Mouse (Mus musculus) forebrain, embryonic 12.5 days (tissue): ENCODE results near the gene Snx21. TPM values are rescaled to one million over a fixed set of nuclear protein-coding genes. Genes with fewer than 3 reads are reported as not detected.
A peak's percentile ranks its signal among the peaks of the same experiment; 100 is the strongest.
"Not testable (repeated sequence)": the region's sequence is repeated elsewhere in the genome, so short reads cannot be mapped to it uniquely, and the experiment has no call there.

Experiments used
- ATAC-seq: fragments of 200-750 bp; cut with Nextera tagmentation; 2 replicates; pipeline ENCODE4 v1.8.0; 2017; ENCODE audit warnings: moderate TSS enrichment; ENCODE audit not compliant: low FRiP score
- H3K27ac ChIP-seq: fragments of 300-500 bp; sonication (generic); 2 replicates; pipeline ENCODE4 v1.5.1; 2016; ENCODE audit warnings: mild to moderate bottlenecking
- H3K27me3 ChIP-seq: fragments of 300-500 bp; sonication (generic); 2 replicates; pipeline ENCODE4 v1.6.1; 2016; ENCODE audit warnings: mild to moderate bottlenecking
- H3K36me3 ChIP-seq: fragments of 300-500 bp; sonication (generic); replicated peaks from 2 replicates; pipeline ENCODE4 v1.6.1; 2016; ENCODE audit warnings: mild to moderate bottlenecking
- H3K4me1 ChIP-seq: fragments of 300-500 bp; sonication (generic); 2 replicates; pipeline ENCODE4 v1.6.1; 2016
- H3K4me2 ChIP-seq: fragments of 300-500 bp; sonication (generic); 2 replicates; pipeline ENCODE4 v1.6.1; 2016; ENCODE audit warnings: mild to moderate bottlenecking, moderate library complexity
- H3K4me3 ChIP-seq: fragments of 300-500 bp; sonication (generic); replicated peaks from 2 replicates; pipeline ENCODE4 v1.5.1; 2016; ENCODE audit warnings: mild to moderate bottlenecking
- H3K9ac ChIP-seq: fragments of 300-500 bp; sonication (generic); 2 replicates; pipeline ENCODE4 v1.6.1; 2016; ENCODE audit warnings: mild to moderate bottlenecking
- H3K9me3 ChIP-seq: fragments of 300-500 bp; sonication (generic); 2 replicates; pipeline ENCODE4 v1.6.1; 2016
- WGBS: fragments of 180-500 bp; shearing (Covaris S2); methylation state at CpG from one replicate; pipeline ENCODE4 v1.1.7; 2016; 5-methylcytosine and 5-hydroxymethylcytosine counted together
- polyA plus RNA-seq: library from polyadenylated mRNA; unstranded; fragments of >200 nt; fragmentation: Nextera tagmentation; extraction: Ambion mirVana; gene quantifications from 2 replicates; pipeline ENCODE4 v1.2.1, GENCODE M21; 2016

Gene Snx21
- polyA plus RNA-seq, 1 experiment from 2014 or later = 13.0 TPM

- H3K9ac ChIP-seq = no peak overlapping the region
- H3K4me1 ChIP-seq = peaks cover 20% of the 10 kb centered on the region
- WGBS = 88% methylated on average over 10 of the region's 10 CpGs
- H3K27me3 ChIP-seq = peaks cover 7% of the 10 kb centered on the region; the same call in 1 of the 2 replicates
- H3K27ac ChIP-seq = no peak overlapping the region
- H3K4me3 ChIP-seq = no peak overlapping the region
- peaks cover 30% of the 10 kb centered on the region for H3K36me3 ChIP-seq
- no peak overlapping the region for H3K4me2 ChIP-seq
- no peaks in the 10 kb centered on the region for H3K9me3 ChIP-seq
- no peak for ATAC-seq
These were observed 2.2 kb downstream of the Snx21 start for GRCm38 (mm10) chr2:164787779-164788178.

DNA sequence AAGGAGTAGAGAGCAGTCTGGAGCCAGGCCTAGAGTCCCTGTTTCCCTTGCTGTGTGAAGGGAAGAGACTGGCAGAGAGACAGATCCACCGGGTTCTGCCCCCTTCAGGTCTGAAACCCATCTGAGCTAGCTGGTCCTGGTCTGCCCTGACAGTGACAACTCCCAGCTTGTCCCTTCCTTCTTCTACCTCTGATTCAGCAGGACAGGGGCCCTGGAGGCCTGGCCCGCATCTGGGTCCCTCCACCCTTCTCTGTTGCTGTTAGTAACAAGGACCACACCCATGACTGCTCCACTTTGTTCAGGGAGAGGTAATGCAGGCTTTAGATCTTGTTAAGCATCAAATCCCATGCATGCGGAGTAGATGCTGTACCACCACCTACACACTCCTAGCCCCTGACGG lies 2.8 kb downstream of the Snx21 start:
- H3K4me3 ChIP-seq = no peak overlapping the region
- peaks cover 36% of the 10 kb centered on the region for H3K36me3 ChIP-seq
- H3K27ac ChIP-seq = no peak overlapping the region
- H3K9me3 ChIP-seq = no peaks in the 10 kb centered on the region
- no peak overlapping the region for H3K9ac ChIP-seq
- no peak overlapping the region for H3K4me2 ChIP-seq
- 78% methylated on average over 4 of the region's 4 CpGs for WGBS
- peaks cover 20% of the 10 kb centered on the region for H3K4me1 ChIP-seq
- no peak for ATAC-seq
- peaks cover 4% of the 10 kb centered on the region; the same call in 1 of the 2 replicates for H3K27me3 ChIP-seq

- H3K9ac ChIP-seq = no peak overlapping the region
- H3K4me3 ChIP-seq = no peak overlapping the region
- no peaks in the 10 kb centered on the region for H3K9me3 ChIP-seq
- H3K4me2 ChIP-seq = no peak overlapping the region
- H3K27ac ChIP-seq = no peak overlapping the region
- 92% methylated on average over 4 of the region's 4 CpGs for WGBS
- ATAC-seq = no peak
- H3K27me3 ChIP-seq = peaks cover 4% of the 10 kb centered on the region; the same call in 1 of the 2 replicates
- peaks cover 13% of the 10 kb centered on the region for H3K4me1 ChIP-seq
- peaks cover 48% of the 10 kb centered on the region for H3K36me3 ChIP-seq
These were observed 4.8 kb downstream of the Snx21 start for GRCm38 (mm10) chr2:164790451-164790850.

- Histone ChIP-seq H3K27ac (no peak overlapping the region), H3K9me3 (no peaks in the 10 kb centered on the region), H3K27me3 (peaks cover under 1% of the 10 kb centered on the region; the same call in 1 of the 2 replicates), H3K4me3 (no peak overlapping the region), H3K36me3 (peaks cover 62% of the 10 kb centered on the region), H3K4me2 (no peak overlapping the region), H3K4me1 (peaks cover 3% of the 10 kb centered on the region), H3K9ac (no peak overlapping the region)
- no peak for ATAC-seq
- WGBS = 96% methylated on average over 18 of the region's 18 CpGs
These were observed 6.2 kb downstream of the Snx21 start for GRCm38 (mm10) chr2:164791841-164792261.

GRCm38 (mm10) chr2:164792400-164793190 lies 7.0 kb downstream of the Snx21 start:
- peaks cover 65% of the 10 kb centered on the region for H3K36me3 ChIP-seq
- no peaks in the 10 kb centered on the region for H3K9me3 ChIP-seq
- H3K4me2 ChIP-seq = no peak overlapping the region
- no peak overlapping the region for H3K9ac ChIP-seq
- H3K4me3 ChIP-seq = no peak overlapping the region
- H3K27me3 ChIP-seq = no peaks in the 10 kb centered on the region
- no peaks in the 10 kb centered on the region for H3K4me1 ChIP-seq
- no peak overlapping the region for H3K27ac ChIP-seq
- ATAC-seq = no peak
- WGBS = 91% methylated on average over 12 of the region's 12 CpGs

GRCm38 (mm10) chr2:164793236-164793635 lies 7.6 kb downstream of the Snx21 start:
- Histone ChIP-seq H3K4me2 (no peak overlapping the region), H3K9ac (no peak overlapping the region), H3K4me3 (no peak overlapping the region), H3K27me3 (no peaks in the 10 kb centered on the region), H3K4me1 (no peaks in the 10 kb centered on the region), H3K9me3 (no peaks in the 10 kb centered on the region), H3K36me3 (peaks cover 69% of the 10 kb centered on the region), H3K27ac (no peak overlapping the region)
- 86% methylated on average over 3 of the region's 3 CpGs for WGBS
- ATAC-seq = no peak

GRCm38 (mm10) chr2:164793772-164794171 lies 8.1 kb downstream of the Snx21 start:
- no peaks in the 10 kb centered on the region for H3K4me1 ChIP-seq
- peaks cover 72% of the 10 kb centered on the region for H3K36me3 ChIP-seq
- no peak overlapping the region for H3K4me3 ChIP-seq
- no peaks in the 10 kb centered on the region for H3K9me3 ChIP-seq
- no peak overlapping the region for H3K27ac ChIP-seq
- no peaks in the 10 kb centered on the region for H3K27me3 ChIP-seq
- H3K9ac ChIP-seq = no peak overlapping the region
- no peak overlapping the region for H3K4me2 ChIP-seq
- 96% methylated on average over 2 of the region's 2 CpGs for WGBS
- no peak for ATAC-seq

GRCm38 (mm10) chr2:164794293-164794692 lies 8.7 kb downstream of the Snx21 start:
- ATAC-seq = peak; percentile 56; the same call in 1 of the 2 replicates
- Histone ChIP-seq H3K9ac (no peak overlapping the region), H3K4me2 (no peak overlapping the region), H3K36me3 (peaks cover 73% of the 10 kb centered on the region), H3K4me1 (no peaks in the 10 kb centered on the region), H3K9me3 (no peaks in the 10 kb centered on the region), H3K27ac (no peak overlapping the region), H3K27me3 (no peaks in the 10 kb centered on the region), H3K4me3 (no peak overlapping the region)
- WGBS = 33% methylated on average over 5 of the region's 5 CpGs

DNA sequence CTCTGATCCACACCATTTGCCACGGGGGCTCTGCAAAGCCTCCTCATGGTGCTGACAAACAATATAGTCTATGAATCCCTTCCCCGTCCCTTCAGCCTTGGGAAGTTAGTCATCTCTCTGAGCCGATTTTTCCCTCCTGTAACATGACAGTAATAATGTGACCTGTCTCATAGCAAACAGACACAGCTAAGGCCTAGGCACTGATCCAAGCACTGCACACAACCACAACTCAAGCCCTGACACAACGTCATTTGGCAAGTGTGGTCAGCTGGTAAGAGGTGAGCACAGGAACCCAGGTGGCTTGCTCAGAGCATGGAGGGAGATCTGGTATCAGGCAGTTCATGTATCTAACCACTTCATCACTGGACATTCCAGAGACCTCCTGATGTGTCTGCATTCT lies 10.2 kb downstream of the Snx21 start:
- no peaks in the 10 kb centered on the region for H3K4me1 ChIP-seq
- H3K4me3 ChIP-seq = no peak overlapping the region
- no peak overlapping the region for H3K9ac ChIP-seq
- no peak overlapping the region for H3K27ac ChIP-seq
- H3K36me3 ChIP-seq = peaks cover 75% of the 10 kb centered on the region
- H3K4me2 ChIP-seq = no peak overlapping the region
- H3K27me3 ChIP-seq = no peaks in the 10 kb centered on the region
- WGBS = 88% methylated on average over 4 of the region's 4 CpGs
- no peak for ATAC-seq
- no peaks in the 10 kb centered on the region for H3K9me3 ChIP-seq

GRCm38 (mm10) chr2:164798554-164798953 lies 12.9 kb downstream of the Snx21 start:
- peaks cover 52% of the 10 kb centered on the region for H3K36me3 ChIP-seq
- not testable (repeated sequence) for H3K27ac ChIP-seq, ATAC-seq, H3K4me3 ChIP-seq, H3K4me2 ChIP-seq, H3K9ac ChIP-seq, H3K4me1 ChIP-seq, H3K9me3 ChIP-seq, H3K27me3 ChIP-seq
- WGBS = 86% methylated on average over 6 of the region's 6 CpGs

DNA sequence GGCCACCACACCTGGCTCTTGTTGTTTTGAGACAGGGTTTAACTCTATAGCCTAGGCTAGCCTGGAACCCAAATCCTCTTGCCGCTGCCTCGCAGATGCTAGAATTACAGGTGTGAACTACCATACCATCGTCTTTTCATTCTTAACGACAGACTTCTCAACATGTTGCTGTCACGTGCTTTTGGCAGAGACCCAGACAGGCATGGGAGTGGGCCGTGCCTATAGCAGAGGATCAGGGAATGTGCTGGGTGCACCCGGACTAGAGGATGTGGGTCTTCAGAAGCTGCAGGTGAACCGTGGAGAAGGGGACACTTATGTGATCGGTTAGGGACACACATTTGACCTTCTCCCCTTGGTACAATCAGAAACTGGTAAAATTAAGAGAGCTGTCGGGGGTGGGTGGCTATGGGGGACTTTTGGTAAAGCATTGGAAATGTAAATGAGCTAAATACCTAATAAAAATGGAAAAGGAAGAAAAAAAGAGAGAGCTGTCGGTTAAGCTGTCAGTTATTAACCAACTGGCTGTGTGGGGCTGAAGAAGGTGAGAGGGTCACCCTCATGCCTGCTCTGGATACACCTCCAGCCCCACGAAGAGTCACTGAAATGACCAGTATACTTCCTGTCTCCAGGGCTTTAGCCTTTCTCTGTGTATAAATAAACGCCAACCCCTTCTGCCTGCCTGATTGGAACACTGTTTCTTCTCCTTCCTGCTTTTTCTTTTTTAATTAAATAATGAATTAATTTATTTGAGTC lies 14.8 kb downstream of the Snx21 start:
- Histone ChIP-seq H3K36me3 (peaks cover 42% of the 10 kb centered on the region), H3K9ac (no peak overlapping the region), H3K4me2 (no peak overlapping the region), H3K9me3 (no peaks in the 10 kb centered on the region), H3K4me3 (no peak overlapping the region), H3K27me3 (no peaks in the 10 kb centered on the region), H3K4me1 (peaks cover 12% of the 10 kb centered on the region), H3K27ac (no peak overlapping the region)
- WGBS = 93% methylated on average over 13 of the region's 13 CpGs
- no peak for ATAC-seq

DNA sequence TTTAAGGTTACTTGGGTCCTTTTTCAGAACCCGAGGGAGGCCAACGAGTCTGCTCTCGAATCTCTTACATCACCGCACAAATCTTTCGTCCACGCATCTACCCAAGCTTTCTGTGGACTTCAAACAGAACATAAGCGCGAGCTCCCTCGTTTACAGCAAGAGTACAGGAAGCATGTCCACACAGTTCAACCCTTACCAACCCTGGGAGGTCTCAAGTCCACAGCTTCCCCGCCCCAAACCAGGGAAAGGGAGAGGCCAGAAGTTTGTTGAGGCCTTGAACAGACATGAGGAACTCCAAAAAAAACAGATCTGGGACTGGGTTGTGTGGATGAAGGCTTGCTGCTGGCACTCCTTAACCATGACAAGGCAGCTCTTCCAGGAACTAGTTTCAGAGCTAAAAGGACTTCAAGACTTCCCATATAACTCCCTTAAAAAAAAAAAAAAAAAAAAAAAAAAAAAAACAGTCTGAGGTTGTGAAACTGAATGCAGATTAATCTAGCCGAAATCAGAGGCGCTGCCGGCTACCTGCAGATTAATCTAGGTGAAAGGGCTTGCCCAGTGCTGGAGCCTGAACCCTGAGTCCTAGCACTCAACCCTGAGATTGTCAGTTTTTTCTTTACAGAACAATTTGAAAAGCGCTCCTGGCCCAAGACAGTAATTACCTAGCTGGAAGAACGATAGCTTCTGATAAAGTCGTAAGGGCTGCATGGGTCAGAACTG lies 17.7 kb downstream of the Snx21 start:
- Histone ChIP-seq H3K36me3 (peaks cover 20% of the 10 kb centered on the region), H3K27me3 (no peaks in the 10 kb centered on the region), H3K4me3 (peak overlapping the region; percentile 74), H3K4me1 (peaks cover 23% of the 10 kb centered on the region), H3K4me2 (peak overlapping the region; percentile 87), H3K9ac (peak overlapping the region; percentile 87; the same call in 1 of the 2 replicates), H3K27ac (no peak overlapping the region), H3K9me3 (no peaks in the 10 kb centered on the region)
- 92% methylated on average over 16 of the region's 16 CpGs for WGBS
- ATAC-seq = no peak
